In the genomic region with DNA sequence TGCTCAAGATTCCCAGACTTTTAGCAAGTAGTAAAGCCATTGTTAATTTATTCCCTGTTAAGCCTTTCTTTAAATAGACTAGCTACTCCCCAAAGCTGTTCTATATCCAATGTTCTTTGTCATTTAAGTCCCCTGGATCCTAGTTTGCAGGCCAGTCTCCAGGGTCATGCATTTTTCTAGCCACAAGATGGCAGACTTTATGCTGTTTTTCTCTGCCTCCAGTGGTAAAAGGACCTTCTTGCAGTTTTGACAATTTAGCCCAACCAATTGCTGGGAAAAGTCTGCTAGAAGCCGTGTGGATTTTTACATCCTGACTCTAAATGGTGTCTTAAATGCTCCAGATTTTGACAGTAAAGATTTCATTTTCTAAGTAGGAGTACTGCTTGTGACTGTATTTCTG, we compare ENCODE assay signal across 8 mouse cellular contexts.
DNase-seq lines count a peak whose midpoint lies in the region; ATAC-seq and TF ChIP-seq lines count a peak whose summit lies in the region.

No protein-coding gene starts in this region.

- peak; percentile 61 for TF ChIP-seq RAD21 in MEL (IDR thresholded peaks at IDR 0.05; ENCODE audit: low read depth, low read length)

- no peaks in the 10 kb centered on the region for H3K4me1 ChIP-seq in MEL (ENCODE audit: control insufficient read depth in 1 of 2, insufficient read depth in 2 of 2, low read length in 2 of 2)
- H3K4me1 ChIP-seq in hindbrain, embryonic 13.5 days (replicated peaks) = 0 out of 2 replicates have a peak, but pooled peaks cover 5% of the 10 kb centered on the region

- ATAC-seq in hindbrain, embryonic 13.5 days (ENCODE audit: low FRiP score) = peak; percentile 85
- ATAC-seq in megakaryocyte progenitor cell, adult 5-6 weeks (replicated peaks; ENCODE audit: poor library complexity) = peak; percentile 90
- ATAC-seq in monocyte, adult 5-6 weeks (replicated peaks; ENCODE audit: insufficient number of reproducible peaks, low FRiP score, low TSS enrichment, poor library complexity, severe bottlenecking) = no peak

- no peak overlapping the region for H3K4me3 ChIP-seq in MEL (ENCODE audit: control insufficient read depth in 1 of 2, insufficient read depth in 1 of 2, low read depth in 2 of 2, low read length in 2 of 2)
- no peak overlapping the region for H3K4me3 ChIP-seq in hindbrain, embryonic 13.5 days

- no peak overlapping the region for H3K9ac ChIP-seq in MEL (ENCODE audit: control insufficient read depth, low read depth, low read length, poor library complexity, severe bottlenecking)
- H3K9ac ChIP-seq in hindbrain, embryonic 13.5 days = no peak overlapping the region

- H3K27me3 ChIP-seq in MEL (ENCODE audit: control insufficient read depth in 1 of 2, insufficient read depth in 2 of 2, low read length in 2 of 2) = no peaks in the 10 kb centered on the region
- no peaks in the 10 kb centered on the region for H3K27me3 ChIP-seq in hindbrain, embryonic 13.5 days

- peak; percentile 32 to 77 (median 48) for TF ChIP-seq CTCF in MEL (IDR thresholded peaks at IDR 0.05 in 2 of 3, conservative IDR thresholded peaks at IDR 0.05 in 1 of 3; ENCODE audit: control insufficient read depth in 1 of 3, insufficient read depth in 1 of 3, low read depth in 2 of 3, low read length in 3 of 3, poor library complexity in 1 of 3, severe bottlenecking in 1 of 3)

- TF ChIP-seq EP300 in MEL (IDR thresholded peaks at IDR 0.05; ENCODE audit: low read depth in 1 of 2, low read length in 2 of 2) = no peak

- WGBS in hindbrain, embryonic 13.5 days = 6% methylated on average over 1 of the region's 1 CpGs

- TF ChIP-seq POLR2A in MEL (IDR thresholded peaks at IDR 0.05; ENCODE audit: control insufficient read depth in 1 of 2, insufficient read depth in 1 of 2, low read depth in 1 of 2, low read length in 2 of 2, poor library complexity in 1 of 2) = no peak

- no peak overlapping the region for H3K4me2 ChIP-seq in hindbrain, embryonic 13.5 days

- no peaks in the 10 kb centered on the region for H3K79me2 ChIP-seq in MEL (ENCODE audit: control insufficient read depth, insufficient read depth, low read length, poor library complexity)

- peak; percentile 65 for DNase-seq in MEL (ENCODE audit: low read depth, low spot score)
- DNase-seq in adrenal gland, postnatal 14 days = peak; percentile 48
- DNase-seq in fibroblast of lung, adult 2 months (ENCODE audit: low read depth) = peak; percentile 58
- peak; percentile 63 for DNase-seq in layer of hippocampus, adult 9-10 months (ENCODE audit: low spot score)
- peak; percentile 44 for DNase-seq in right cerebral cortex, postnatal 4 days

- no peaks in the 10 kb centered on the region for H3K9me3 ChIP-seq in MEL (replicated peaks; ENCODE audit: insufficient read depth, low read length)
- H3K9me3 ChIP-seq in hindbrain, embryonic 13.5 days = no peaks in the 10 kb centered on the region

- H3K27ac ChIP-seq in MEL (ENCODE audit: control insufficient read depth, low read depth, low read length) = no peak overlapping the region
- no peak overlapping the region for H3K27ac ChIP-seq in hindbrain, embryonic 13.5 days

- H3K36me3 ChIP-seq in MEL (ENCODE audit: control insufficient read depth in 1 of 2, insufficient read depth in 2 of 2, low read length in 2 of 2) = no peaks in the 10 kb centered on the region
- no peaks in the 10 kb centered on the region for H3K36me3 ChIP-seq in hindbrain, embryonic 13.5 days

TF ChIP-seq in MEL, 35 proteins besides CTCF, POLR2A, EP300 and RAD21:
- peak; percentile 64 for TF ChIP-seq SMC3 (IDR thresholded peaks at IDR 0.05; ENCODE audit: low read depth, low read length)
- TF ChIP-seq MAZ (IDR thresholded peaks at IDR 0.05; ENCODE audit: low read depth, low read length) = no peak
